Mouse (Mus musculus): Measurements from ENCODE around the gene Uhrf1bp1l.
A peak's percentile ranks its signal among the peaks of the same experiment; 100 is the strongest.

Uhrf1bp1l gene

GRCm38 (mm10) chr10:89745666-89746020 lies 852 bp downstream of the Uhrf1bp1l start:
- DNase-seq (ENCODE audit: low read depth, low spot score): no peak

- DNase-seq (ENCODE audit: low read depth, low spot score): no peak
Observed at GRCm38 (mm10) chr10:89746581-89746980, 1.8 kb downstream of the Uhrf1bp1l start.

GRCm38 (mm10) chr10:89747221-89747905 lies 2.6 kb downstream of the Uhrf1bp1l start:
- DNase-seq (ENCODE audit: low read depth, low spot score): no peak

GRCm38 (mm10) chr10:89747911-89748310 lies 3.1 kb downstream of the Uhrf1bp1l start:
- no peak for DNase-seq (ENCODE audit: low read depth, low spot score)

- no peak for DNase-seq (ENCODE audit: low read depth, low spot score)
Observed at GRCm38 (mm10) chr10:89748619-89749018, 3.8 kb downstream of the Uhrf1bp1l start.

- DNase-seq (ENCODE audit: low read depth, low spot score): no peak
Observed at GRCm38 (mm10) chr10:89751069-89751468, 6.3 kb downstream of the Uhrf1bp1l start.

- DNase-seq (ENCODE audit: low read depth, low spot score): no peak
Observed at GRCm38 (mm10) chr10:89755231-89755630, 10.4 kb downstream of the Uhrf1bp1l start.

GRCm38 (mm10) chr10:89760772-89761171 lies 16.0 kb downstream of the Uhrf1bp1l start:
- DNase-seq (ENCODE audit: low read depth, low spot score): no peak

GRCm38 (mm10) chr10:89764457-89765121 lies 19.8 kb downstream of the Uhrf1bp1l start:
- no peak for DNase-seq (ENCODE audit: low read depth, low spot score)

- no peak for DNase-seq (ENCODE audit: low read depth, low spot score)
Observed at GRCm38 (mm10) chr10:89765790-89766714, 21.3 kb downstream of the Uhrf1bp1l start.

GRCm38 (mm10) chr10:89768352-89769020 lies 23.7 kb downstream of the Uhrf1bp1l start:
- DNase-seq (ENCODE audit: low read depth, low spot score): no peak

GRCm38 (mm10) chr10:89769096-89769495 lies 24.3 kb downstream of the Uhrf1bp1l start:
- no peak for DNase-seq (ENCODE audit: low read depth, low spot score)

- DNase-seq (ENCODE audit: low read depth, low spot score): no peak
Observed at GRCm38 (mm10) chr10:89771894-89772293, 27.1 kb downstream of the Uhrf1bp1l start.

- DNase-seq (ENCODE audit: low read depth, low spot score): no peak
Observed at GRCm38 (mm10) chr10:89776029-89776428, 31.2 kb downstream of the Uhrf1bp1l start.

GRCm38 (mm10) chr10:89791870-89792269 lies 47.1 kb downstream of the Uhrf1bp1l start:
- DNase-seq (ENCODE audit: low read depth, low spot score): no peak

GRCm38 (mm10) chr10:89794121-89794520 lies 49.3 kb downstream of the Uhrf1bp1l start:
- no peak for DNase-seq (ENCODE audit: low read depth, low spot score)

GRCm38 (mm10) chr10:89819146-89819545 lies 74.4 kb downstream of the Uhrf1bp1l start:
- no peak for DNase-seq (ENCODE audit: low read depth, low spot score)

GRCm38 (mm10) chr10:89823906-89824305 lies 79.1 kb downstream of the Uhrf1bp1l start:
- DNase-seq (ENCODE audit: low read depth, low spot score): peak; percentile 13

GRCm38 (mm10) chr10:89826896-89827295 lies 82.1 kb downstream of the Uhrf1bp1l start:
- no peak for DNase-seq (ENCODE audit: low read depth, low spot score)

- DNase-seq (ENCODE audit: low read depth, low spot score): no peak
Observed at GRCm38 (mm10) chr10:89832334-89832733, 87.5 kb downstream of the Uhrf1bp1l start.

- no peak for DNase-seq (ENCODE audit: low read depth, low spot score)
Observed at GRCm38 (mm10) chr10:89833166-89833565, 88.4 kb downstream of the Uhrf1bp1l start.

GRCm38 (mm10) chr10:89837476-89837875 lies 92.7 kb downstream of the Uhrf1bp1l start:
- no peak for DNase-seq (ENCODE audit: low read depth, low spot score)

All from skeletal muscle tissue, adult 2 months (tissue).